ENCODE assay signal across 9 mouse cellular contexts in the genomic region with DNA sequence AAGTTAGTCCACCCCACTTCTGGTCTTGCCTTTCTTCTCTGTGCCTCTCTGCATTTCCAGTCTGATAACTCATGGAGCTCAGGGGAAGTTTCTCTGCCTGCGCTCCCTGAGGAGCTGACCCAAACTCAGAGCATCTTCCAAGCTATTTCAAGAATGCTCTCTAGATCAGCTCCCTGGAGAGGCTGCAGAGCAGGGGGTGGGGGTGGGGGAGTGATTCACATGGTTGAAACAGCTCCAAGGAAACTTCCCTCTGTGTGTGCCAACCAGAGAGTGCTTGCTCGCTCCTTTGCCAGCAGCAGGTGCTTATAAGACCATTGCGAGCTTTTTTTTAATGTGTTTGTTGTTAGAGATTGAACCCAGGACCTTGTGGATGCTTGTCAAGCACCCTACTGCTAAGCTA.
A peak's percentile ranks its signal among the peaks of the same experiment; 100 is the strongest.
DNase-seq lines count a peak whose midpoint lies in the region; ATAC-seq and TF ChIP-seq lines count a peak whose summit lies in the region.
"Had no signal": no experiment of that assay in that cellular context is flagged by ENCODE, and none has a peak within 500 bp of the region (broad histone marks: within the 10 kb centered on the region; RNA-seq: fewer than 3 reads in every experiment).

No protein-coding gene starts in this region.

- no peak for ATAC-seq in heart, embryonic 11.5 days (replicated peaks; ENCODE audit: insufficient number of reproducible peaks, low FRiP score, low TSS enrichment)
- ATAC-seq in midbrain, embryonic 14.5 days (ENCODE audit: low FRiP score, low TSS enrichment), result no peak
- ATAC-seq in midbrain, postnatal 0 days (ENCODE audit: low FRiP score), result no peak
- ATAC-seq in frontal cortex, adult (ENCODE audit: low TSS enrichment), result peak; percentile 94
- no peak for ATAC-seq in activated CD4-positive, CD25-positive, alpha-beta regulatory T cell, adult 4 months

- H3K27ac ChIP-seq in heart, embryonic 11.5 days (ENCODE audit: low read depth, low read length), result no peak overlapping the region
- no peak overlapping the region for H3K27ac ChIP-seq in midbrain, embryonic 14.5 days (replicated peaks; ENCODE audit: low read depth, low read length)
- no peak overlapping the region for H3K27ac ChIP-seq in midbrain, postnatal 0 days (ENCODE audit: low read depth, low read length)

- WGBS in heart, embryonic 11.5 days (ENCODE audit: insufficient replicate concordance), result 34% methylated on average over 3 of the region's 3 CpGs
- 44% methylated on average over 3 of the region's 3 CpGs for WGBS in midbrain, embryonic 14.5 days
- WGBS in midbrain, postnatal 0 days, result 48% methylated on average over 3 of the region's 3 CpGs

- TF ChIP-seq CTCF in midbrain, postnatal 0 days (IDR thresholded peaks at IDR 0.05), result no peak

- H3K4me1 ChIP-seq in heart, embryonic 11.5 days (ENCODE audit: control insufficient read depth, insufficient read depth, low read length), result no peaks in the 10 kb centered on the region
- no peaks in the 10 kb centered on the region for H3K4me1 ChIP-seq in midbrain, embryonic 14.5 days (ENCODE audit: control insufficient read depth, insufficient read depth, low read length)
- H3K4me1 ChIP-seq in midbrain, postnatal 0 days (ENCODE audit: insufficient read depth, low read length), result no peaks in the 10 kb centered on the region

- peak; percentile 90 for DNase-seq in heart, adult 11 months
- peak; percentile 38 for DNase-seq in midbrain, embryonic 14.5 days
- DNase-seq in midbrain, postnatal 0 days (ENCODE audit: low spot score), result no peak
- peak; percentile 47 for DNase-seq in telencephalon, adult 2 months (ENCODE audit: low read depth, low spot score)
- no peak for DNase-seq in cerebellum, postnatal 4 days (ENCODE audit: low spot score in 2 of 2)
- DNase-seq: cerebellum, adult 8-10 months had no signal

- no peak overlapping the region for H3K9ac ChIP-seq in heart, embryonic 11.5 days (ENCODE audit: low read depth, low read length)
- H3K9ac ChIP-seq in midbrain, embryonic 14.5 days (replicated peaks; ENCODE audit: low read length), result no peak overlapping the region
- no peak overlapping the region for H3K9ac ChIP-seq in midbrain, postnatal 0 days (replicated peaks; ENCODE audit: low read length, poor library complexity, severe bottlenecking)

- no peak overlapping the region for H3K4me3 ChIP-seq in heart, embryonic 11.5 days (ENCODE audit: low read depth, low read length)
- H3K4me3 ChIP-seq in midbrain, embryonic 14.5 days (replicated peaks; ENCODE audit: low read depth, low read length), result no peak overlapping the region
- no peak overlapping the region for H3K4me3 ChIP-seq in midbrain, postnatal 0 days (ENCODE audit: low read depth, low read length)

- no peaks in the 10 kb centered on the region for H3K27me3 ChIP-seq in heart, embryonic 11.5 days (ENCODE audit: control insufficient read depth, insufficient read depth, low read length)
- no peaks in the 10 kb centered on the region for H3K27me3 ChIP-seq in midbrain, embryonic 14.5 days (ENCODE audit: control insufficient read depth, insufficient read depth, low read length)
- H3K27me3 ChIP-seq in midbrain, postnatal 0 days (ENCODE audit: insufficient read depth, low read length), result no peaks in the 10 kb centered on the region

- no peak overlapping the region for H3K4me2 ChIP-seq in heart, embryonic 11.5 days
- H3K4me2 ChIP-seq in midbrain, embryonic 14.5 days (ENCODE audit: low read length), result no peak overlapping the region
- no peak overlapping the region for H3K4me2 ChIP-seq in midbrain, postnatal 0 days (ENCODE audit: low read depth, low read length, poor library complexity, severe bottlenecking)

- no peaks in the 10 kb centered on the region for H3K9me3 ChIP-seq in heart, embryonic 11.5 days (replicated peaks; ENCODE audit: control insufficient read depth, low read length)
- H3K9me3 ChIP-seq in midbrain, embryonic 14.5 days (ENCODE audit: control insufficient read depth, low read length), result no peaks in the 10 kb centered on the region
- no peaks in the 10 kb centered on the region for H3K9me3 ChIP-seq in midbrain, postnatal 0 days (ENCODE audit: low read length)

- H3K36me3 ChIP-seq in heart, embryonic 11.5 days (ENCODE audit: control insufficient read depth, insufficient read depth, low read length), result no peaks in the 10 kb centered on the region
- no peaks in the 10 kb centered on the region for H3K36me3 ChIP-seq in midbrain, embryonic 14.5 days (ENCODE audit: control insufficient read depth, insufficient read depth, low read length)
- H3K36me3 ChIP-seq in midbrain, postnatal 0 days (ENCODE audit: insufficient read depth, low read length), result no peaks in the 10 kb centered on the region

Comparison
In these comparisons a context has a peak if more than half of its experiments do, and no peak if none do; other contexts are left out.
1. DNase-seq: peak in heart, adult 11 months (single experiment), midbrain, embryonic 14.5 days (single experiment) and telencephalon, adult 2 months (single experiment); none in midbrain, postnatal 0 days (single experiment) and cerebellum, postnatal 4 days (0 of 2).